Mouse (Mus musculus) liver, embryonic 14.5 days (tissue): Measurements from ENCODE around the gene Pnpla8. TPM values are rescaled to one million over a fixed set of nuclear protein-coding genes. Genes with fewer than 3 reads are reported as not detected.

Source experiments
- ATAC-seq: fragments of 200-750 bp; cut with Nextera tagmentation; 2 replicates; pipeline ENCODE4 v1.8.0; 2017; ENCODE audit warnings: moderate number of reproducible peaks, mild to moderate bottlenecking, moderate library complexity; ENCODE audit not compliant: insufficient read depth
- DNase-seq, 3 experiments: peaks; one replicate each; pipeline ENCODE4 v3.0.0-alpha.2; 2012 to 2013; ENCODE audit warnings: low read depth in 3 of 3, low spot score in 3 of 3
- H3K27ac ChIP-seq: fragments of 300-500 bp; sonication (generic); 2 replicates; pipeline ENCODE4 v1.5.1; 2014; ENCODE audit warnings: moderate library complexity, mild to moderate bottlenecking, control low read depth, inconsistent platforms
- H3K27me3 ChIP-seq: fragments of 300-500 bp; sonication (generic); 2 replicates; pipeline ENCODE4 v1.6.1; 2014; ENCODE audit warnings: mild to moderate bottlenecking, low read length, moderate library complexity; ENCODE audit not compliant: control insufficient read depth, insufficient read depth
- H3K36me3 ChIP-seq: fragments of 300-500 bp; sonication (generic); replicated peaks from 2 replicates; pipeline ENCODE4 v1.6.1; 2014; ENCODE audit warnings: low read depth; ENCODE audit not compliant: control insufficient read depth, insufficient read depth
- H3K4me1 ChIP-seq, 2 experiments: fragments of 200-500 bp in 1 of 2; fragments of 300-500 bp in 1 of 2; sonication (generic) in 1 of 2; replicated peaks; 2 replicates each; pipeline ENCODE4 v1.6.1; 2012 to 2014; ENCODE audit warnings: antibody characterized with exemption in 1 of 2, inconsistent platforms in 1 of 2, low read length in 1 of 2; ENCODE audit not compliant: control insufficient read depth in 2 of 2, insufficient read depth in 2 of 2
- H3K4me2 ChIP-seq: fragments of 300-500 bp; sonication (generic); 2 replicates; pipeline ENCODE4 v1.6.1; 2014; ENCODE audit warnings: low read depth, mild to moderate bottlenecking, control low read depth, moderate library complexity
- H3K4me3 ChIP-seq, 2 experiments: fragments of 200-500 bp in 1 of 2; fragments of 300-500 bp in 1 of 2; sonication (generic) in 1 of 2; 2 replicates each; pipeline ENCODE4 v1.5.1; 2012 to 2014; ENCODE audit warnings: low read depth in 2 of 2, low read length in 2 of 2, mild to moderate bottlenecking in 2 of 2, control low read depth in 1 of 2, inconsistent platforms in 1 of 2, moderate library complexity in 1 of 2; ENCODE audit not compliant: insufficient read depth in 1 of 2
- H3K9ac ChIP-seq: fragments of 300-500 bp; sonication (generic); replicated peaks from 2 replicates; pipeline ENCODE4 v1.6.1; 2014; ENCODE audit warnings: mild to moderate bottlenecking, control low read depth, moderate library complexity
- H3K9me3 ChIP-seq: fragments of 300-500 bp; sonication (generic); 2 replicates; pipeline ENCODE4 v1.6.1; 2016; ENCODE audit warnings: low read length, mixed read lengths; ENCODE audit not compliant: control insufficient read depth
- CTCF ChIP-seq: IDR thresholded peaks from 2 replicates; pipeline ENCODE4 v1.5.1; 2016; ENCODE audit warnings: antibody characterized with exemption, low read depth, control low read depth
- EP300 ChIP-seq: IDR thresholded peaks from 2 replicates; pipeline ENCODE4 v1.6.1; 2016; ENCODE audit warnings: antibody characterized with exemption, low read depth
- WGBS: fragments of 180-500 bp; shearing (Covaris S2); extraction: QIAGEN DNeasy Blood & Tissue Kit; methylation state at CpG from one replicate; pipeline ENCODE4 v1.1.7; 2014; ENCODE audit not compliant: insufficient replicate concordance; 5-methylcytosine and 5-hydroxymethylcytosine counted together
- polyA plus RNA-seq, 2 experiments: library from polyadenylated mRNA; depleted of rRNA in 1 of 2; stranded (reverse) in 1 of 2; unstranded in 1 of 2; fragments of >200 nt; fragmentation: Nextera tagmentation in 1 of 2; extraction: Ambion mirVana in 1 of 2; gene quantifications; 2 replicates each; pipeline versions ENCODE4 v1.2.1 to v1.2.3; 2012 to 2014

Gene Pnpla8
- polyA plus RNA-seq, 2 experiments, result 8.8 to 21.4 TPM

- Histone ChIP-seq H3K4me1 (no peaks in the 10 kb centered on the region), H3K27me3 (no peaks in the 10 kb centered on the region), H3K9me3 (no peaks in the 10 kb centered on the region), H3K27ac (no peak overlapping the region), H3K4me2 (no peak overlapping the region), H3K4me3 (no peak overlapping the region), H3K36me3 (peaks cover 4% of the 10 kb centered on the region; the same call in 1 of the 2 replicates), H3K9ac (no peak overlapping the region)
- ATAC-seq (no peak), DNase-seq (no peak)
- TF ChIP-seq CTCF (no peak), EP300 (no peak)
- WGBS, result 26% methylated on average over 9 of the region's 9 CpGs
Measured at GRCm38 (mm10) chr12:44283378-44283777, 62.2 kb downstream of the Pnpla8 start.

DNA sequence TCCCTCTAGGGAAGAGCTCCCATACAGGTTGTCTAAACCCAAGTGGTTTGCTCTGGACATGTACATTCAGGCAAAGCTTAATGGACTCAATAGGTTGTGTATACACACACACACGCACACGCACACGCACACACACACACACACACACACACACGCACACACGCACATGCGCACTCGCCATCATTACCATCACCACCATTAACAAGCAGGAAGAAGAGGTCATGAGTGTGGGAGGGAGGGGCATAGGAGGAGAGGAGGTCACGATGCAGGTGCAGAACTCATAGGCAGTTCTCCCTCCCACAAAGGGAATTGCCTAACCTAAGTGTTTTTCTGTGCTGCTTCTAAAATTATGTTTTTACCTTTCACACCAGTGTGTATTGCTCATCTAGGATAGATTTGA, 65.8 kb downstream of the Pnpla8 start:
- Histone ChIP-seq H3K9me3 (no peaks in the 10 kb centered on the region), H3K27me3 (no peaks in the 10 kb centered on the region), H3K4me2 (no peak overlapping the region), H3K4me1 (no peaks in the 10 kb centered on the region), H3K4me3 (no peak overlapping the region), H3K27ac (no peak overlapping the region), H3K36me3 (peaks cover 4% of the 10 kb centered on the region; the same call in 1 of the 2 replicates), H3K9ac (no peak overlapping the region)
- no peak for ATAC-seq
- TF ChIP-seq EP300, result no peak
- no peak for TF ChIP-seq CTCF
- no peak for DNase-seq
- 87% methylated on average over 8 of the region's 8 CpGs for WGBS

GRCm38 (mm10) chr12:44292281-44292680, 71.1 kb downstream of the Pnpla8 start:
- H3K4me1 ChIP-seq, result no peaks in the 10 kb centered on the region
- no peaks in the 10 kb centered on the region for H3K9me3 ChIP-seq
- H3K36me3 ChIP-seq, result no peaks in the 10 kb centered on the region; the same call in 1 of the 2 replicates
- no peaks in the 10 kb centered on the region for H3K27me3 ChIP-seq
- no peak overlapping the region for H3K9ac ChIP-seq
- no peak for TF ChIP-seq EP300
- peak; percentile 76 for TF ChIP-seq CTCF
- no peak overlapping the region for H3K27ac ChIP-seq
- H3K4me2 ChIP-seq, result no peak overlapping the region
- ATAC-seq (no peak), DNase-seq (peak; percentile 35 to 42 (median 42))
- H3K4me3 ChIP-seq, result no peak overlapping the region

GRCm38 (mm10) chr12:44300793-44301192, 79.6 kb downstream of the Pnpla8 start:
- no peak for ATAC-seq
- Histone ChIP-seq H3K27me3 (no peaks in the 10 kb centered on the region), H3K4me2 (no peak overlapping the region), H3K4me3 (no peak overlapping the region), H3K9ac (no peak overlapping the region), H3K27ac (no peak overlapping the region), H3K36me3 (no peaks in the 10 kb centered on the region; the same call in 1 of the 2 replicates), H3K4me1 (no peaks in the 10 kb centered on the region), H3K9me3 (no peaks in the 10 kb centered on the region)
- DNase-seq, result no peak
- no peak for TF ChIP-seq EP300
- TF ChIP-seq CTCF, result no peak

GRCm38 (mm10) chr12:44304012-44304411, 82.8 kb downstream of the Pnpla8 start:
- H3K9me3 ChIP-seq, result no peaks in the 10 kb centered on the region
- H3K27ac ChIP-seq, result no peak overlapping the region
- ATAC-seq (no peak), DNase-seq (no peak)
- no peak for TF ChIP-seq EP300
- TF ChIP-seq CTCF, result no peak
- no peak overlapping the region for H3K4me2 ChIP-seq
- H3K9ac ChIP-seq, result no peak overlapping the region
- H3K4me3 ChIP-seq, result no peak overlapping the region
- H3K36me3 ChIP-seq, result peaks cover 3% of the 10 kb centered on the region
- H3K27me3 ChIP-seq, result no peaks in the 10 kb centered on the region
- no peaks in the 10 kb centered on the region for H3K4me1 ChIP-seq
- WGBS, result 78% methylated on average over 1 of the region's 1 CpGs
